Mouse (Mus musculus) C2C12 (cell line): ENCODE measurements around the gene Dnajc17. TPM values are rescaled to one million over a fixed set of nuclear protein-coding genes. Genes with fewer than 3 reads are reported as not detected.
A peak's percentile ranks its signal among the peaks of the same experiment; 100 is the strongest.

Source experiments
- H3K27me3 ChIP-seq: one replicate; pipeline ENCODE4 v1.6.1; 2011; ENCODE audit not compliant: control insufficient read depth, insufficient read depth, insufficient read length
- H3K36me3 ChIP-seq: one replicate; pipeline ENCODE4 v1.6.1; 2011; ENCODE audit not compliant: control insufficient read depth, insufficient read depth
- H3K4me3 ChIP-seq: one replicate; pipeline ENCODE4 v1.5.1; 2011; ENCODE audit warnings: mild to moderate bottlenecking, control low read depth; ENCODE audit not compliant: poor library complexity, insufficient read depth, severe bottlenecking
- H3K79me2 ChIP-seq: one replicate; pipeline ENCODE4 v1.6.1; 2011; ENCODE audit not compliant: control insufficient read depth, insufficient read depth
- H3K79me3 ChIP-seq: one replicate; pipeline ENCODE4 v1.6.1; 2011; ENCODE audit warnings: low read depth, control low read depth
- H3ac ChIP-seq: one replicate; pipeline ENCODE3; 2011; ENCODE audit warnings: low read depth; ENCODE audit not compliant: control insufficient read depth, insufficient read length
- CEBPB ChIP-seq: IDR thresholded peaks from one replicate; pipeline ENCODE4 v1.6.1; 2011; ENCODE audit warnings: low read depth, mild to moderate bottlenecking, control low read depth, moderate library complexity
- CTCF ChIP-seq: IDR thresholded peaks from one replicate; pipeline ENCODE4 v1.5.1; 2011; ENCODE audit not compliant: control insufficient read depth, insufficient read depth, insufficient read length
- FOSL1 ChIP-seq: IDR thresholded peaks from one replicate; pipeline ENCODE4 v1.8.0; 2011; ENCODE audit warnings: mild to moderate bottlenecking, low read length; ENCODE audit not compliant: poor library complexity, insufficient read depth, severe bottlenecking
- MAX ChIP-seq: IDR thresholded peaks from one replicate; pipeline ENCODE4 v1.6.1; 2011; ENCODE audit warnings: mild to moderate bottlenecking, control low read depth
- MYOD1 ChIP-seq: IDR thresholded peaks from one replicate; pipeline ENCODE4 v1.6.1; 2011; ENCODE audit warnings: low read depth; ENCODE audit not compliant: control insufficient read depth, insufficient read length
- MYOG ChIP-seq: IDR thresholded peaks from one replicate; pipeline ENCODE4 v1.6.1; 2011; ENCODE audit not compliant: control insufficient read depth, insufficient read length; ENCODE audit errors: extremely low read depth
- USF1 ChIP-seq: IDR thresholded peaks from one replicate; pipeline ENCODE4 v1.6.1; 2011; ENCODE audit warnings: low read depth, mild to moderate bottlenecking, control low read depth, moderate library complexity
- polyA plus RNA-seq: library from polyadenylated mRNA; unstranded; fragments of >200 nt; fragmentation: generic; extraction: Trizol; gene quantifications from one replicate; pipeline ENCODE4 v1.2.1, GENCODE M21; 2012; ENCODE audit warnings: missing spikeins

The Dnajc17 gene
- polyA plus RNA-seq, 1 experiment = 12.3 TPM

DNA sequence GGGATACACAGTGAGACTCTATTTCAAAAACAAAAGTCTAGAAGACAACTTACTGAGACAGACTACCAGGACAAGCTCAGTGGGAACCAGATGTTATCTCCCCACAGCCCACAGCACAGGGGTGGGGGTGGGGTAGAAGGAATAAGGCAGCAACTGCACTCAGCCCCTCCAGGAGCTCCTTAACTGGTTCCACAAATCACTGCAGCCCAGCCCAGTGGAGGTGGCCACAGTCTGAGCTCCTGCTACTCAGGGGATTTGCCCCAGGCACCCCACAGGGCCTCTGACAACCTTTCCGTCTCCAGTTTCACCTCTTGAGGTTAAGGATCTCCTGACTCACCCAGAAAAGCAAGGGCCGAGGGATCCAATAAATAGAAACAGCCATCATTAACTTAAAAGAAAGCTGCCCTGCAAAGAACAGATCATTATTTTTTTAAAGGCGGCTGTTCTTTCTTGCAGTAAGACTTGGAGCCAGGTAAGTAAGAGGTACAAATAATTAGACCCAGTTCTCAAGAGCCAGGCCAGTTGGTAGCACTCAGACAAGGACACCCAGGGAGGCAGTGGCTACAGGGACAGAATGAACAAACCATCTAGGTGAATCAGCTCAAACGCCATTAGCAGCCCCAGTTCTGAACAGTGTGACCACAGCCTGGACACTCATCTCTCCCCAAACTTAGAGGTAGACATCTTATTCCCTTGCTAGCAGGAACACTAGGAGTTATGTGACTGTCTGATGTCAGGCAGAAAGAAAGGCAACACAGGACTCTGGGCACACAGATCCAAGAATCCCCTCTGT lies 12.1 kb downstream of the Dnajc17 start:
- no peaks in the 10 kb centered on the region for H3K79me2 ChIP-seq
- H3K79me3 ChIP-seq = no peaks in the 10 kb centered on the region
- no peak overlapping the region for H3ac ChIP-seq
- TF ChIP-seq USF1 (no peak), MAX (no peak), CTCF (no peak), CEBPB (no peak), MYOG (no peak), FOSL1 (no peak)
- H3K4me3 ChIP-seq = no peak overlapping the region
- H3K36me3 ChIP-seq = no peaks in the 10 kb centered on the region
- H3K27me3 ChIP-seq = no peaks in the 10 kb centered on the region

DNA sequence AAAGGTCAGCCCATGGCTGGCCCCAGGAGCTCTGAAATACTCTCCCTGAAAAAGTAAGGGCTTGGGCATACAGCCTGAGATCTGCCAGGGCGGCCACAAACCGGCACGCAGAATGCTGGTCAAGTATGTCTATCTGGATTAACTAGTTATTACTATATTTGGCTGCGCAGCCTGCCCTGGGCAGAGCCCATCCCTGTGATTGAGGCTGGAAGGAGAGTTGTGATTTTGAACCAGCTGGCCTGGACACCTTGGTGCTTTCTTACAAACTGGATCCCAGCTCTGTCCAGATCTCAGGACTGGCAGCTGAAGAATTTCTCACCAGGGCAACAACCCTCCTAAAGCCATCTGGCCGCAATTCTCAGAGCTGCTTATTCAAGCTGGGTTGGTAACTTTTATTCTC lies 14.5 kb downstream of the Dnajc17 start:
- H3K4me3 ChIP-seq = no peak overlapping the region
- H3K79me2 ChIP-seq = no peaks in the 10 kb centered on the region
- TF ChIP-seq MAX (no peak), MYOG (no peak), FOSL1 (no peak), CEBPB (no peak), CTCF (no peak), MYOD1 (no peak), USF1 (no peak)

DNA sequence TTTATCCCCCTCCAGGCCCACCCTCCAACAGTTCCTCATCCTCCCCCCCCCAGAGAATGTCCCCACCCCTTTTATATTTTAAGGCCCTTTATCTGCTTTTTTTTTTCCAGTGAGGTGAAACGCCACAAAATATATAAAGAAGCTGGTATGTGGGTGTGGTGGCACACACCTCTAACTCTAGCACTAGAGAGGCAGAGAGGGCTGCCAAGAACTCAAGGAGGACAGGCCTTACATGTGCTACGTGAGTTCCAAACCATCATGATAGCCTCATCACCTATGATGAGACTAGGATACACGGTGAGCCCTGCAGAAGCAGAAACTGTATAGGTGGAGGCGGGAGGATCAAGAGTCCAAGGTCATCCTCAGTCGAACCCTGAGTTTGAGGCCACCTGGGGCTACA lies 17.6 kb downstream of the Dnajc17 start:
- H3ac ChIP-seq = no peak overlapping the region
- H3K79me3 ChIP-seq = no peaks in the 10 kb centered on the region
- TF ChIP-seq FOSL1 (no peak), MYOG (no peak), MAX (no peak), MYOD1 (no peak), USF1 (no peak), CEBPB (no peak), CTCF (no peak)
- H3K79me2 ChIP-seq = no peaks in the 10 kb centered on the region
- H3K27me3 ChIP-seq = no peaks in the 10 kb centered on the region
- no peaks in the 10 kb centered on the region for H3K36me3 ChIP-seq
- H3K4me3 ChIP-seq = no peak overlapping the region

More for the DNA sequence above, 14.5 kb downstream of the Dnajc17 start:
- Histone ChIP-seq H3K27me3 (no peaks in the 10 kb centered on the region), H3K79me3 (no peaks in the 10 kb centered on the region), H3ac (no peak overlapping the region), H3K36me3 (no peaks in the 10 kb centered on the region)

DNA sequence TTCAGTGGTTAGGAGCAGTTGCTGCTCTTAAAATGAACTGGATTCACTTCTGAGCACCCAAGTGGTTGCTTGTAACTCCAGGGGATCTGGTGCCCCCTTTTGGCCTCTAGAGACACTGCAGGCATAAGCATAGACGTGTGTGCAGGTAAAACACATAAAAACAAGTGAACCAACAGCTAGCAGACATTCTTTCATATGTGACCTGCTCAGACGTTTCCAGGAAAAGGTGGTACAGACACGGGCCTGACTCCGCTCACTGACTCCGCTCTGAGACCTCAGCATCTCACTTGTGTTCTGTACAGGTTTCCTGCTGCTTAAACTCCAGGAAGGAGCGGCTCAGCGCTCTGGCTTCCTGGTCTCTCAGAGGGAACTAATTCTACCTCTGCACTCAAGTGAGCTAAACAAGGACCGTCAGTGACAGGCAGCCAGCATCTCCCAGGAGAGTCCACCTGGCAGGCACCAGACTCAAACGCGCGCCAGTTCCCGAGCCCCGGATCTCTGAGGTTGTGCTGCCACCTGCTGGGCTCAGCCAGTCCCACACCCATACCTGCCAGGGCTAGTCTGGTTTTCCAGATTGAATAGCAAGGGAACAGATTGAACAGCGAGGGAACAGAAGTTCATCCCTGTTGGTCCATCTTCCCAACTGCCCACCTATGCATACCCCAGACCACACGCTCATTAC lies 19.4 kb downstream of the Dnajc17 start:
- Histone ChIP-seq H3ac (peak overlapping the region; percentile 7), H3K79me2 (no peaks in the 10 kb centered on the region), H3K79me3 (no peaks in the 10 kb centered on the region), H3K27me3 (no peaks in the 10 kb centered on the region), H3K36me3 (no peaks in the 10 kb centered on the region), H3K4me3 (no peak overlapping the region)
- TF ChIP-seq MAX (no peak), FOSL1 (no peak), CTCF (peak; percentile 79)

DNA sequence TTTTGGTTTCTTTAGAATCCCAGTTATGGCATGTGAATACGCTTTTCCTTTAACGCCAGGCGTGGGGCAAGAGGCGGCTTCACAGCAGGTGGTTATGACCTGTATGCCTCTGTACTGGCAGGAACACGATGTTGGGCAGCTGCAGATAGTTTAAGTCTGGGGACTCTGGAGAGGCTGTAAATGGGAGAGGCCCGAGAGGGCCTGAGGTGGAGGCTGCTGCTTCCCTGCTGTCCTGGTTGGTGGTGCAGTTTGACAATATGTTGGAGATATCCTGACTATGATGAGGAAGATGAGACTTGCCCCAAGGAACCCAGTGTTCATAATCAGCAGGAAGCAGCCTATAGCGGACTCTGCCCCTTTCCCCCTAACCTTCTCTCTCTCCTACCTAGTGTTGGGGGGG lies 25.7 kb downstream of the Dnajc17 start:
- H3K79me3 ChIP-seq = no peaks in the 10 kb centered on the region
- TF ChIP-seq CEBPB (no peak), CTCF (no peak), MYOG (no peak), MAX (no peak), FOSL1 (no peak), MYOD1 (no peak), USF1 (no peak)
- no peak overlapping the region for H3ac ChIP-seq
- H3K79me2 ChIP-seq = peaks cover 8% of the 10 kb centered on the region
- no peak overlapping the region for H3K4me3 ChIP-seq
- no peaks in the 10 kb centered on the region for H3K27me3 ChIP-seq
- peaks cover 10% of the 10 kb centered on the region for H3K36me3 ChIP-seq
